Mouse (Mus musculus): ENCODE results near the gene 1700016D06Rik. TPM values are rescaled to one million over a fixed set of nuclear protein-coding genes. Genes with fewer than 3 reads are reported as not detected.
"Not testable (repeated sequence)": the region's sequence is repeated elsewhere in the genome, so short reads cannot be mapped to it uniquely, and the experiment has no call there.

The 1700016D06Rik gene
- polyA plus RNA-seq, 1 experiment from 2014 or later: not detected

- ATAC-seq (ENCODE audit: insufficient number of reproducible peaks, low FRiP score, low TSS enrichment, low read depth): no peak
- Histone ChIP-seq H3K4me3 (ENCODE audit: low read depth, low read length) (no peak overlapping the region), H3K27me3 (ENCODE audit: control insufficient read depth, insufficient read depth, low read length) (no peaks in the 10 kb centered on the region), H3K9me3 (ENCODE audit: control insufficient read depth, low read length) (no peaks in the 10 kb centered on the region), H3K4me2 (ENCODE audit: low read depth, severe bottlenecking) (no peak overlapping the region), H3K36me3 (ENCODE audit: control insufficient read depth, insufficient read depth, low read length) (no peaks in the 10 kb centered on the region), H3K27ac (replicated peaks; ENCODE audit: low read depth, low read length) (no peak overlapping the region), H3K9ac (ENCODE audit: low read length) (no peak overlapping the region), H3K4me1 (ENCODE audit: control insufficient read depth, insufficient read depth, low read length) (no peaks in the 10 kb centered on the region)
- no peak for DNase-seq (ENCODE audit: low spot score)
- 73% methylated on average over 2 of the region's 2 CpGs for WGBS
Observed at GRCm38 (mm10) chr8:11668308-11668707, 32.6 kb downstream of the 1700016D06Rik start.

- whole genome bisulfite sequencing: 92% methylated on average over 20 of the region's 20 CpGs
- DNase-seq (ENCODE audit: low spot score); ATAC-seq (ENCODE audit: insufficient number of reproducible peaks, low FRiP score, low TSS enrichment, low read depth); H3K4me3 ChIP-seq (ENCODE audit: low read depth, low read length); H3K27ac ChIP-seq (replicated peaks; ENCODE audit: low read depth, low read length); H3K9me3 ChIP-seq (ENCODE audit: control insufficient read depth, low read length); H3K9ac ChIP-seq (ENCODE audit: low read length); H3K4me1 ChIP-seq (ENCODE audit: control insufficient read depth, insufficient read depth, low read length); H3K36me3 ChIP-seq (ENCODE audit: control insufficient read depth, insufficient read depth, low read length); H3K27me3 ChIP-seq (ENCODE audit: control insufficient read depth, insufficient read depth, low read length); H3K4me2 ChIP-seq (ENCODE audit: low read depth, severe bottlenecking): not testable (repeated sequence)
Observed at GRCm38 (mm10) chr8:11666023-11666716, 34.7 kb downstream of the 1700016D06Rik start.

- Histone ChIP-seq H3K4me1 (ENCODE audit: control insufficient read depth, insufficient read depth, low read length) (no peaks in the 10 kb centered on the region), H3K9ac (ENCODE audit: low read length) (no peak overlapping the region), H3K27ac (replicated peaks; ENCODE audit: low read depth, low read length) (no peak overlapping the region), H3K27me3 (ENCODE audit: control insufficient read depth, insufficient read depth, low read length) (no peaks in the 10 kb centered on the region), H3K4me3 (ENCODE audit: low read depth, low read length) (no peak overlapping the region), H3K9me3 (ENCODE audit: control insufficient read depth, low read length) (no peaks in the 10 kb centered on the region), H3K4me2 (ENCODE audit: low read depth, severe bottlenecking) (no peak overlapping the region), H3K36me3 (ENCODE audit: control insufficient read depth, insufficient read depth, low read length) (no peaks in the 10 kb centered on the region)
- ATAC-seq (ENCODE audit: insufficient number of reproducible peaks, low FRiP score, low TSS enrichment, low read depth) (no peak), DNase-seq (ENCODE audit: low spot score) (no peak)
- 89% methylated on average over 3 of the region's 3 CpGs for WGBS
Observed at GRCm38 (mm10) chr8:11661969-11662368, 38.9 kb downstream of the 1700016D06Rik start.

GRCm38 (mm10) chr8:11650021-11650420 lies 50.8 kb downstream of the 1700016D06Rik start:
- DNase-seq (ENCODE audit: low spot score) (no peak), ATAC-seq (ENCODE audit: insufficient number of reproducible peaks, low FRiP score, low TSS enrichment, low read depth) (no peak)
- WGBS: 92% methylated on average over 5 of the region's 5 CpGs
- Histone ChIP-seq H3K9me3 (ENCODE audit: control insufficient read depth, low read length) (no peaks in the 10 kb centered on the region), H3K36me3 (ENCODE audit: control insufficient read depth, insufficient read depth, low read length) (no peaks in the 10 kb centered on the region), H3K4me2 (ENCODE audit: low read depth, severe bottlenecking) (no peak overlapping the region), H3K27ac (replicated peaks; ENCODE audit: low read depth, low read length) (no peak overlapping the region), H3K27me3 (ENCODE audit: control insufficient read depth, insufficient read depth, low read length) (no peaks in the 10 kb centered on the region), H3K9ac (ENCODE audit: low read length) (no peak overlapping the region), H3K4me1 (ENCODE audit: control insufficient read depth, insufficient read depth, low read length) (0 out of 2 replicates have a peak, but pooled peaks cover 2% of the 10 kb centered on the region), H3K4me3 (ENCODE audit: low read depth, low read length) (no peak overlapping the region)

GRCm38 (mm10) chr8:11643123-11643522 lies 57.7 kb downstream of the 1700016D06Rik start:
- Histone ChIP-seq H3K9me3 (ENCODE audit: control insufficient read depth, low read length) (no peaks in the 10 kb centered on the region), H3K36me3 (ENCODE audit: control insufficient read depth, insufficient read depth, low read length) (no peaks in the 10 kb centered on the region), H3K4me3 (ENCODE audit: low read depth, low read length) (no peak overlapping the region), H3K27ac (replicated peaks; ENCODE audit: low read depth, low read length) (no peak overlapping the region), H3K4me2 (ENCODE audit: low read depth, severe bottlenecking) (no peak overlapping the region), H3K4me1 (ENCODE audit: control insufficient read depth, insufficient read depth, low read length) (0 out of 2 replicates have a peak, but pooled peaks cover 2% of the 10 kb centered on the region), H3K27me3 (ENCODE audit: control insufficient read depth, insufficient read depth, low read length) (no peaks in the 10 kb centered on the region), H3K9ac (ENCODE audit: low read length) (no peak overlapping the region)
- WGBS: 59% methylated on average over 2 of the region's 2 CpGs
- ATAC-seq (ENCODE audit: insufficient number of reproducible peaks, low FRiP score, low TSS enrichment, low read depth): 0 out of 2 replicates have a peak, but pooled peaks have one; percentile 17
- DNase-seq (ENCODE audit: low spot score): no peak

- Histone ChIP-seq H3K4me2 (ENCODE audit: low read depth, severe bottlenecking) (no peak overlapping the region), H3K4me3 (ENCODE audit: low read depth, low read length) (no peak overlapping the region), H3K36me3 (ENCODE audit: control insufficient read depth, insufficient read depth, low read length) (no peaks in the 10 kb centered on the region), H3K9me3 (ENCODE audit: control insufficient read depth, low read length) (no peaks in the 10 kb centered on the region), H3K4me1 (ENCODE audit: control insufficient read depth, insufficient read depth, low read length) (0 out of 2 replicates have a peak, but pooled peaks cover 4% of the 10 kb centered on the region), H3K27ac (replicated peaks; ENCODE audit: low read depth, low read length) (no peak overlapping the region), H3K9ac (ENCODE audit: low read length) (no peak overlapping the region), H3K27me3 (ENCODE audit: control insufficient read depth, insufficient read depth, low read length) (no peaks in the 10 kb centered on the region)
- DNase-seq (ENCODE audit: low spot score) (no peak), ATAC-seq (ENCODE audit: insufficient number of reproducible peaks, low FRiP score, low TSS enrichment, low read depth) (no peak)
- 45% methylated on average over 2 of the region's 2 CpGs for WGBS
Observed at GRCm38 (mm10) chr8:11640606-11641005, 60.3 kb downstream of the 1700016D06Rik start.

- Histone ChIP-seq H3K9ac (ENCODE audit: low read length) (no peak overlapping the region), H3K4me2 (ENCODE audit: low read depth, severe bottlenecking) (no peak overlapping the region), H3K27ac (replicated peaks; ENCODE audit: low read depth, low read length) (no peak overlapping the region), H3K27me3 (ENCODE audit: control insufficient read depth, insufficient read depth, low read length) (no peaks in the 10 kb centered on the region), H3K4me3 (ENCODE audit: low read depth, low read length) (no peak overlapping the region), H3K9me3 (ENCODE audit: control insufficient read depth, low read length) (no peaks in the 10 kb centered on the region), H3K36me3 (ENCODE audit: control insufficient read depth, insufficient read depth, low read length) (no peaks in the 10 kb centered on the region; the same call in 1 of the 2 replicates), H3K4me1 (ENCODE audit: control insufficient read depth, insufficient read depth, low read length) (peaks cover 11% of the 10 kb centered on the region)
- WGBS: 91% methylated on average over 7 of the region's 7 CpGs
- DNase-seq (ENCODE audit: low spot score): no peak
- no peak for ATAC-seq (ENCODE audit: insufficient number of reproducible peaks, low FRiP score, low TSS enrichment, low read depth)
Observed at GRCm38 (mm10) chr8:11637531-11637930, 63.3 kb downstream of the 1700016D06Rik start.

- H3K4me3 ChIP-seq (ENCODE audit: low read depth, low read length): peak overlapping the region; percentile 87
- H3K9me3 ChIP-seq (ENCODE audit: control insufficient read depth, low read length): no peaks in the 10 kb centered on the region
- peak overlapping the region; percentile 81 for H3K4me2 ChIP-seq (ENCODE audit: low read depth, severe bottlenecking)
- peak; percentile 67 for ATAC-seq (ENCODE audit: insufficient number of reproducible peaks, low FRiP score, low TSS enrichment, low read depth)
- peak; percentile 90 for DNase-seq (ENCODE audit: low spot score)
- peaks cover 14% of the 10 kb centered on the region for H3K4me1 ChIP-seq (ENCODE audit: control insufficient read depth, insufficient read depth, low read length)
- peaks cover 6% of the 10 kb centered on the region; the same call in 1 of the 2 replicates for H3K36me3 ChIP-seq (ENCODE audit: control insufficient read depth, insufficient read depth, low read length)
- H3K27ac ChIP-seq (replicated peaks; ENCODE audit: low read depth, low read length): peak overlapping the region; percentile 95
- H3K9ac ChIP-seq (ENCODE audit: low read length): peak overlapping the region; percentile 41
- H3K27me3 ChIP-seq (ENCODE audit: control insufficient read depth, insufficient read depth, low read length): no peaks in the 10 kb centered on the region
- WGBS: 3% methylated on average over 30 of the region's 30 CpGs
Observed at GRCm38 (mm10) chr8:11636324-11637057, 64.4 kb downstream of the 1700016D06Rik start.
